Mouse (Mus musculus) skeletal muscle tissue, adult 2 months (tissue): Measurements from ENCODE around the gene Irf2.

Experiments used
- DNase-seq: peaks from one replicate; pipeline ENCODE4 v3.0.0-alpha.2; 2012; ENCODE audit warnings: low read depth, low spot score

The Irf2 gene

DNA sequence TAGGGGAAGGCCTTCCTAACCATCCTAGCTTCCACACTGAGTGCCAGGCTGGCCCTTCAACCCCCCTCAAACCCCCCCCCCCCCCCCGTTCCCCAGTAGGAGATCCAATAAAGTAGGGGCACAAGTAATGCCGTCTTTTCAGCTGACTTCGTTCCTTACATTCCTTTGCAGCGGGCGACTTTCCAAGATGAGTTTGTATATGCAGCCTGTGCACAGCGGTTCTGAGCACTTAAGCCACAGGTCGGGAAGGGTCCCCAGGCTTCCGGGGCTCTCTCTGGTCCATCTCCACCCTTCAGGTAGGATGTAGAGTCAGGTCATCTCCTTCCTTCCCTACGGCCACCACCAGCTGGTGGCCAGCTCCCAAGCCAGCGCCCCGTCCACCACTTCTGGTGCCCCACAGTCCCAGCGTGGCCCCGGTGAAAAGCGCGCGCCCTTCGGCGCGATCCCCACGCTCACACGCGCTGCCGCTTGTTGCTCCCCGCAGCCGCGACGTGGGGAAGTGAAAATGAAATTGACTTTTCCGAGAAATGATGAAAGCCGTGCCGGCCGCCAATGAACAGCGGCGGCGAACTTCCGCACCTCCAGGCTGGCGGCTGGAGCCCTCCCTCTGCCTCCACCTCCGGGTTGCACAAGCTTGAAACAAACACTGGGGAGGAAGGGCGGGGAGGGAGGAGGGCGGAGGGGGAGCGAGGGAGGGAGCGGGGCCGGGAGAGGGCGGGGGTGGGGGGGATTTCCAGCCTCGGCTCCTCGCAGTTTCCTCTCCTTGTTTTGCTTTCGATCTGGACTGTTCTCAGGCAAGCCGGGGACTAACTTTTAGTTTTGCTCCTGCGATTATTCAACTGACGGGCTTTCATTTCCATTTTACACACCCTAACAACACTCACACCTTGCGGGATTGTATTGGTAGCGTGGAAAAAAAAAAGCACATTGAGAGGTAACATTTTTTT, at the start of gene Irf2:
Gene Irf2, plus strand, starts transcription at position 730 of the 947 bp plus-strand sequence.
- DNase-seq = peak; percentile 94

DNA sequence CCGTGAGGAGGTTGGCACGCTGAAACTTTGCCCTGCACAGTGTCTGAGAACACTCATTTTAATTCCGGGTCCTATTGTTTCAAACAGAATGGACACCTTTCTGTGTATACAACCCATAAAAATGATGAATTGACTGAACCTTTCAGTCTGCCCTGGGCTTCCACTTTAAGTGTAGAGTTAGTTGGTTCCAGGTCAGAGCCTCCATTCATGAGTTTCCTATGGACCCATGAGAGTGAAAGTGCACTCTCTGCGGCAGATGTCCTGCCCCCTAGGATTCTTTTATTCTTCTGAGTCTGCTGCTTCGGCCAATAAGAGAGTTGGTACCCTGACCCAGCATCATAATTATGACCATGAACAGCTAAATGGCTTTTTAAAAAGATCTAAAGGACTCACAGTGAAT, 49.4 kb upstream of the Irf2 start:
- no peak for DNase-seq

DNA sequence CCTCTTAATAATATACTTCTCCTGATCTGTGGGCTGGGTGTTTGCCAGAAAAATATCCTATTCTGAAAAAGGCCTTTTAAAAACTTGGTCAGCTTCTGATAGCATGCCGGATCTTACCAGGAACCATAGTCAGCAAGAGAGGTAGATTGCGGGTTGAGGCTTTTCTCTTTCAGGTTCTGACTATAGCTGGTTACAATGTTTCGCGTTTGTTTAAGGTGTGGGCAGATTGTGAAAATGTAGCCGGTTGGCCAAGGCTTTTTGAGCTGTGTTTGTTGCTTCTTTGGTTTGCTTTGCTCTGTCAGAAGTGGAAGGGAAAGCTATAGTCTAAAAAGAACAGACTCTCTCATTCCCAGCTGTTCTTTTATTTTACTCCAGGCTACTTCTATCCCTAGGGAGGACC, 49.0 kb upstream of the Irf2 start:
- DNase-seq = no peak

DNA sequence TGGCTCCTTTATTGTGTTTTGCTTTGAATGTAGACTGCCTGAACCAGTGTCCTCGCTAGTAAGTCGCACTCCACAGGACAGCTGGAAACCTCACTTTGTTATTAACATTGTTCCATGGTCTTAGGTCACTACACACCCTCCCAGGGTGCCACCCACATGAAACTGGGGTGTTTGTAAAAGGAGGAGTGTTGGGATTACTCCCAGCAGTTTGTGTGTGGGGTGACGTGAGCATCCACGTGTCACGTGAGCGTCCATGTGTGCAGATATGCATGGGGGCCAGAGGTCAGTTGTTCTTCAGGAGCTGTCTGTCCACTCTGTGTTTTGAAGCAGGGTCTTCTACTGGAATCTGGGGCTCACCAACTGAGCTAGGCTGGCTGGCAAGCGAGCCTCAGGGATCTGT, 48.2 kb upstream of the Irf2 start:
- peak; percentile 25 for DNase-seq

DNA sequence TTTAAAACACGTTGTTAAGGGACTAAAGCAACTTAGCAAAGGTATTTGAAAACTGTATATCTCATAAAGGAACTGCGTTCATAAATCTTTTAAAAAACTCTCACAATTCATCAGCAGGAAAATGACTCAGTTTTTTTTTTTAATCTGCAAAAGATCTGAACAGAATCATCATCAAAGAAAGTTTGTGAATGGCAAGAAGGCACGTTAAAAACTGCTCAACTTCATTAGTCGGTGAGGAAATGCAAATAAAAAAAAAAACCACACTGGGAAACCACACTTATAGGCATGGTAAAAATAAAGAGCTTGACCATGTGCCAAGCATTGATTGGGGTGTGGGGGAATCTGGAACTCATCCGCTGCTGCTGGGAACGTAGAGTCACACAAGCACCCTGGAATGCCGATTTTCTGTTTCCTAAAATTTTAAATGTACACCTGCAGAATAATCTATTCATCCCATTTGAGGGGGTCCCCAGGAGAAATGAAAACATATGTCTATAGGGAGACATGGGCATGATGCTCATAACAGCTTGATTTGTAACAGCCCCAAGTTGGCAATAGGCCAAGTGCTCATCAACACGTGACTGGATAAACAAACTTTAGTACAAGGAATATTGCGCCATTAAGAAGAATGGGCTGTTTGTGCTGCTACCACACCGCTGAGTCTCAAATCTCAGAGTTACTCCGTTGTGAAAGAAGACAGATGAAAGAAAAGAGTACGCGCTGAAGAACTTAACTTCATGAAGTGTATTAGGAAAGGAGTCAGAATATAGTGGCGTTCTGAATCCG, 43.1 kb upstream of the Irf2 start:
- no peak for DNase-seq

DNA sequence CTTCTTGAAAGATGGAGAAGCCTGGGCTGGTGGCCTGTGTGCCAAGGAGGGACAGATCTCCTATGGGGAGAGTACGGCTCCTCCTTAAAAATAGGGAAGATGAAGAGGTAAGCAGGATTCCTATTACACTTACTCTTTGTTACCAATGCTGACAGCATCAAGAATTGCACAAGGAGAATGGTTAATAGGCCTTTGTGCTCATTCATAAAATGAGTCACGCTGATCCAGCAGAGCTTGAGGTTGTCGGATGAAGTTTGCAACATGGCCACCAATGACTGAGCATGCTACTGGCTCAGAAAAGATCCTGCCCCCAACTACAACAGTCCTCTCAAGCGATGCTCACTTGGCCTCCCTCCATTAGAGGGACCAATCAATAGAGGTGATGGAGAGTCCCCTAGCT, 42.0 kb upstream of the Irf2 start:
- DNase-seq = no peak

DNA sequence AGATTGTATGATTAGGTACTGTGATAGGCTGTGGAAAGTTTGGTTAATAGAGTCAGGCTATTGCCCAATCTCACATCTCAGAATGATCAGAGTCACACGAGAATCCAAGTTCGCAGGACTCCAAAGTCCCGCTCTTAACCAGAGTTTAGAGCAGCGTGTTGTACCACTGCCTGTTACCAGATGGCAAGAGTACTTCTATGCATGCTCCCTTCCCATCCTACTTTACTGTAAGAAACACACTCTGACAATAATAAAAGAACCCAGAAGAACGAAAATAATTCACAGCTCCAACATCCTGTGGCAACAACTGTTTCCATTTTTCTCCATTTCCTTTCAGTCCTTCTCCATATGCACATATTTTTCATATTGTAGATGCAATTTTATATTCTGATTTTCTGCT, 41.4 kb upstream of the Irf2 start:
- no peak for DNase-seq

DNA sequence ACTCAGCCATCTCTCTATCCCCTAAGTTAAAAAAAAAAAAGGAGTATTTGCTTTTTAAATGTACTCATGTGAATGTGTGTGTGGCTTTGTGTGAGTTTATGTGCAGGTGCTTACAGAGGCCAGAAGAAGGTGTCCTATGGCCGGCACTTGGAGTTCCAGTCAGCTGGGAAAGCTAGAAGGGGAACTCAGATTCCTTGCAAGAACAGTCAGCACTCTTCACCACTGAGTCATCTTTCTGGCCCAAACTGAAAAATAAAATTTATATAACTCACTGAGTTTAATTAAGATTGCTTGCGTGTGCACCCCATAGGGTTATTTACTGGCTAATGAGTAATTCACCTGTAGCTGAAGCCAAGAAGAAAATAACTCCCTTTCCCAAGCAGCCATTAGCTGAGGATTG, 34.4 kb upstream of the Irf2 start:
- DNase-seq = no peak

DNA sequence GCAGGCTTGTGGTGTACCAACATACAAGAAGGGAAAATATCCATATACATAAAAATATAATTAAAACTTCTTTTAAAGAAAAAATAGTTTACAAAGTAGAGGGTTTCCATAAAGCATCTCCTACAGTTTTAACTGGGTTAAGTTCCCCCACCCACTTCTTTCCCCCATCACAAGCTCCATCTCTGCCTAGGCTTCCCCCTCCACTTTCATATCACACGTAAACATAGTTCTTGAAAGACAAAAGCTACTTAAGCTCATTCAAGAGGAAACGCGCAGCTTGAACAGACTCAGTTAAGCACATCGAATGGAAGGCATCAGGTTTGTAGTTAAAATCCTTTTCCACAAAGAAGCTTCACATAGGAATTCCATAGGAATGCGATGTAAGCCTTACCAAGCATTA, 32.8 kb upstream of the Irf2 start:
- DNase-seq = no peak

DNA sequence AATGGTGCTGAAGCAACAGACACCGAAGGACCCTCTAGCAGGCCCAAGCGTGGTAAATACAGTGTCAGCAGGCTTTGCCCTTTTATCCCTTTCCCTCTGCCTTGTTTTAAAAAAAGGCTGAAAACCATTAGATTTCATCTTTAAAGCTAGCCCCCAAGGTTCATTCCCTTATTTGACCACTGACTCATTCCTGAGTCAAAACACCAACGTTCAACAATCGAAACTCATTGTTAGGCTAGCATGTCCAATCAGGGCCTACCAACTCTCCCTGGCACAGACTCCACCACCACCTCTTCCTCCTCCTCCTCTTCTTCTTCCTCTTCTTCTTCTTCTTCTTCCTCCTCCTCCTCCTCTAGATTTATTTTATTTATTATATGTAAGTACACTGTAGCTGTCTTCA, 30.2 kb upstream of the Irf2 start:
- no peak for DNase-seq

DNA sequence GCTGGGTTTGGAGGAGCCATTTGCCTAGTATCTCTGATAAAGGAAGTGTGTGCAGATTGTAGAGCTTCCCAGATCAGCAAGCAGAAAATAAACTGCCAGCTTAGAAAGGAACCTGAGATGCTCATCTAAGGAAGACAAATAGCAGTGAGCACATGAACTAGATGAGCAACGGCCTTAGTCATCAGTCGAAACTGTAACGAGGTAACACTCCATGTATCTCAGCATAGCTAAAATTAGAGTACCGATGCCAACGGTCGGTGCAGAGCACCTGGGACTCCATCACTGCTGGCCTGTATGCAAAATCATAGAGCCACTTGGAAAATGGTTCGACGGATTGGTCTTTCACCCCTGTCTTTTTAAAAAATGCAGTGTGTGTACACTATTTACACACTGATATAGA, 29.2 kb upstream of the Irf2 start:
- DNase-seq = no peak

DNA sequence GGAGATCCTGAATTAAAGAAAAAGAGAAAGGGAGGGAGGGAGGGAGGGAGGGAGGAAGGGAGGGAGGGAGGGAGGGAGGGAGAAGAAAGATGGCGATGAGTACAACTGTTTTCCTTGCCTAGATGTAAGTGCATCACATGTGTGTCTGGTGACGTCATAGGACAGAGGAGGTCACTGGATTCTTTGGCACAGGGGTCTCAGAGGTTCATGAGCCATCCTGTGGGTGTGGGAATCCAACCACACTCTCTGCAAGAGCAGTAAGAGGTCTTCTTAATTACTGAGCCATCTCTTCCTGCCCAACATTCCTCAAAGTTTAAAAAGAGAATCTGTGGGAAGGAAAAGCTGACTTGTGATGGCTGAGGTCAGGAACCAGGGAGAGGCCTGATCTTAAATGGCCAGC, 28.0 kb upstream of the Irf2 start:
- DNase-seq = no peak

DNA sequence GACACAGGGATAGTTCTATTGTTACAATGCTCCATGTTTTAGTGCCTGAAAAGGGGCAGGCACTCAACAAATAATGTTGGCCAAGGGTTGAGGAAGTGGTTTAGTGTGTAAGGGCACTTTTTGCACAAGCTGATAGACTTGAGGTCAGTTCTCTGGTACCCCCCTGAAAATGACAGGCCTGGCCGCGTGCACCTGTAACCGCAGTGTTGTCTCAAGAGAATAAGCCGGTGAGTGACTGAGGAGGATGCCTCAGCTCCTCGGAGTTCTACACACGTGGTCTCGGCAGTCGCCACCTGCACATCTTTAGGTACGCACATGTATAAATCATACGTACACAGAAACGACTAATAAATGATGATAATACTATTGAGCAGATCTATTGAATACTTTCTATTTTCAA, 26.4 kb upstream of the Irf2 start:
- no peak for DNase-seq

DNA sequence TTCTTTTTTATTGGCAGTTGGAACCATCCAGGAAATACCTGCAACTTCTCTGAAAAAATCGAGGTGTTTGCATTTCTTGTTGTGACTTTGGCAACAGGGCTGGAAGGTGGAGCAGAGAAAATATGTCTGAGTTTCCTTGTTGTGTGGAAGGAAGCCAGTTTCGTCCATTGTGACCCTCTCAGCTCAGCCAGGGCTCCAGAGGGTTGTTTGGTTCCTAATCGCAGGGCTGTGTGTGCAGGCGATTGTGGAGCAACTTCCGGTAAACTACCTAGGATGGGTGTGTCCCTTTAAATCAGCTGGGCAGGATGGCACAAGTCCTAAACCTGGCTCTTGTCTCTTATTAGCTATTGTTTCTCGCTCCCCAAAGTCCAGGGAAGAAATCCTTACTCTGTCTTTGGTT, 25.7 kb upstream of the Irf2 start:
- no peak for DNase-seq

DNA sequence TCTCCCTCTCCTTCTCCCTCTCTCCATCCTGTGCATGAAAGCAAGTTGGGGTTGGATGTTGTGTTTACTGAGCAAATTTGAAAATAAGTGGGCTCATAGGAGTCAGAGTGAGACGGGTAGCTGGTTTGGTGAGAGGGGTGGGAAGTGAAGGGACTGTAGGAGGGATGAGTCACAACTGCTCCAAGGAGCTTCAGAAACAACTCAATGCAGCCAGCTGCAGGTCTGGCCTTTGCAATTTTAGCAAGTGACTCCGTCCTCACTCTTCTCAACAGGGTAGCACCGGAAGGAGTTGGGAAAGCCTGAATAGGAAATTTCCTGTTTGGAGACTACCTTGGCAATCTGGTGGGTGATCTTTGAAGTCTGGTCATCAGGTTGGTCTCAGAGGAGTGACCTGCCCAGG, 25.1 kb upstream of the Irf2 start:
- no peak for DNase-seq

DNA sequence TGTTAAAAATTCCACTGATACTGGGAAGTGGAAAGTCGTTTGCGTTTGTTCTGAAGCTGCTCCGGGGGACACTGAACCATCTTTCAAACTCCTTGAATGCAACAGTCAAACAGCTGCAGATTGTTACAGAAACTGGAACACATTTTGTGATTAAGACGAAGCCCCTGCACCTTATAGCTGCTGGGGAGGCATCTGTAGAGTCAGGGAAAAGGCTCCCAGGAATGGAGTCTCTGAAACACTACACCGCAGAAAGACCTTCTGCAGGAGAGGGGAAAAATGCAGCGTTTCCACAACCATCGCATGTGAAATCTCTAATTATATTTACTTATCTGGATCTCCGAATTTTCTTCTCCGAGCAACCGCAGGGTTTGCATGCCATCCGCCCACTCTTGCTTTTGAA, 23.1 kb upstream of the Irf2 start:
- DNase-seq = no peak

DNA sequence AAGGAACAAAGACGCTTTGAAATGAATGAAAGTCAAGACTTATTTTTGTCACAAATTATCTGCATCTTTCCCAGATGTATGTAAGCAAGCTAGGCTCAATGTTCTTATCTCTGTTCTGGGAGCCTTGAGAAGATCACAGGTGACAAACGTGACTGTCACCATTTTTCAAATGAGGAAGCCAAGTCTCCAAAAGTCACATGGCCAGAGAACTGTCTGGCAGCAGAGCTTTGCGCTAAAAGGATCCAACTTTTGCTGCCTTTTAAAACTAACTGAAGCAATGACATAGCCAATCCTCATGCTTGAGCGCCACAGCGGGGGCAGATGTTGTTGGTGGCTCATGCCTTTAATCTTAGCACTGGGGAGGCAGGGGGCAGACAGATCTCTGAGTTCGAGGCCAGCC, 22.4 kb upstream of the Irf2 start:
- no peak for DNase-seq

DNA sequence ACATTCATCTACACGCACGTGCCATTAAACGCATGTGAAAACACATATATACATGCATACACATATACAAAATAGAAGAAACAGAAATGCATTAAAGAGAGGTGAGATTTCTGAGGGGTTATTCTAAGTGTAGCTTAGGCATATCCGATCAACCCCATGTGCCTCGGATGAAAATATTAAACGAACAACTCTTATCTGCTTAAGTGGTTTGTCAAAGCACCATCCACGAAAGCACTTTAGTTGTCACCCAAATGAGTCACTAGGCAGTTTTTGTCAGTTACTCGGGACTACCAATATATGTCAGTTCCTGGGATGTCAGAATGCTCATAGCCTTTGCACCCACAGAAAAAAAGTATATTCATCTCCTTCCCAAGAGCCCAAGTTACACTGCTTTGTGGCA, 21.2 kb upstream of the Irf2 start:
- DNase-seq = no peak

DNA sequence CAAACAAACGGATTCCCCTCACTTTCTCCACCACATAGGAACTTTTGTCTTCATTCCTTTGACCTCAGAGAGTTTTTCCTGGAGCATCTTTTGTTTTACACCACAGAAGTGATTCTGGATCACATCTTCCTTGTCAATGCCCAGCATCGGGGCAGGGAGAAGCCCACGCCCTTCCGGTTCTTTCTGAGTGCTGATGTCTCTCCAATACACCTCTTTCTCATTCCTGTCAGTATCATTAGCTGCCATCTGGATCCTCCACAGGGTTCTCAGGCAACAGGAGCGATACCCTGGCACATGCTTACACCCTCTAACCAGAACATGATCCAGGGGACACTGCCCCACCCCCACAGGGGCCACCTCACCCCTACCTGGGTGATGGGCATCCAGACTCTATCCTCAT, 20.8 kb upstream of the Irf2 start:
- DNase-seq = no peak

DNA sequence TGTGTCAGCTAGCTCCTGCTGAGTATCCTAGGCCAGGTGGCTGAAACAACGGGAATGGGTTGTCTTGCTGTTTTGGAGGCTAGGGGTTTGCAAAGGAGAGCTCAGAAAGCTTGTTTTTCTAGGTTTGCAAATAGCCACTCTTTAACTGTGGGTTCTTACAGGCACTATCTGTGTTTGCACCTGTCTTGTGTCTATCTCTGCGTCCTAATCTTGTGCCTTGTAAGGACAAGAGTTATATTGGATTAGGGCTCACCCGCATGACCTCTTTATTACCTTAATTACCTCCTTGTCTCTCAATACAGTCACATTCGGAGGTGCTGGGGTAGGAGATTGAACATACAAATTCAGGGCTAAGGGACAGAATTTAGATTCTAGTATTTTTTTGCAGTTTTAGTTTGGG, 18.9 kb upstream of the Irf2 start:
- DNase-seq = no peak

DNA sequence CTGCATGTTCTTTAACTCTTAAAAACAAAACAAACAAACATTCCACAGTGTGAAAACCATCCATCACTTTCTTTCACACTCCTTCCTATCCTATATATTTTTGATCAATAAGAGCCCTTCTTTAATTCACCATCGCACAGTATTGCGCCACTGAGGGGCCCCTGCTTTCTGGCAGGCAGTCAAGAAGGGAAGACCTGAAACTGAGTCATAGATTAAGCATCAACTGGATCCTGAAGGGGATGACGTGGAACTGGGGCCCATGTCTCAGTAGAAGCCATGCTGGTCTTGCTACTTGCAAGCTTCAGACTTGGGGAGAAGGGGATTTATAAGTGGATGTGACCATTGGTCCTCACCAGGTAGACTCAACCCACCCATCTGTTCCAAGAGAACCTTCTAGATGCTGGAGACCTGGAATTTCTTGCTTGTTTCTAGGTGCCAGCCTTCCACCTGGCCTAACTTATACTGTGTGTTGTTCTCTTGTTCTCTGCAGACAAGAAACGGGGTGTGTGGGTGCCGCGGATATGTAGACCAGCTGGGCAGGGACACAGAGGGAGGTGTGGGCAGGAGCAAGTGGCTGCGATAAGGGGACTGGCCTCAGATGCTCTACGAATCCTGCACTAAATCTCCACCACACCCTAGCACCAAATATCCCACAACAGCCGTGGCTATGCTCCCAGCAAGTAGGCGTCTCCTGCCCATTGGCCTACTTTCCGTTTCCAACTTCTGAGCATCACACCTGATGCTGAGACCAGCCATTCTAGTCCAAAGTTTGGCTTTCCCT, 18.3 kb upstream of the Irf2 start:
- DNase-seq = no peak

DNA sequence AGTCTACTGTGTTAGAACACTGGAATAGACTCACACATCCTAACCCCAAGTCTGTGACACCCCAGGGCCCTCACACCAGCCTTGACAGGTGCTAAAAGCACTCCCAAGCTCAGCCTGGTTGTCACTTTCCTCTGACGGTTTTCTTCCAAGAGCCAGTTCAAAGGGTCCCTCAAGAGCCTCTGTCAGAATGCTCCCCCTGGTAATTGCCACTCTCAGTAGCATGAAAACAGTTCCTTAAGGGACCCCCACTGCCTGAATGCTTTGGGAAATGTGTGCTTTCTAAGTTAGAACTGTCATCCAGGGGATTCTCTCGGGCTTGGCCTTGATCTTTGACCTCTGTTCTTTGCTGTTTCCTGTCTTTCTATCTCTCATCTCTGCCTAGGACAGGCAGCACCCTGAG, 17.0 kb upstream of the Irf2 start:
- no peak for DNase-seq
